Mouse (Mus musculus): ENCODE results near the gene Thsd4. TPM values are rescaled to one million over a fixed set of nuclear protein-coding genes. Genes with fewer than 3 reads are reported as not detected.
"Not testable (repeated sequence)": the region's sequence is repeated elsewhere in the genome, so short reads cannot be mapped to it uniquely, and the experiment has no call there.

Gene Thsd4
- polyA plus RNA-seq, 1 experiment = 1.7 TPM

- H3K79me2 ChIP-seq (ENCODE audit: control insufficient read depth, insufficient read depth); H3K4me3 ChIP-seq; H3K4me2 ChIP-seq (ENCODE audit: low read depth); H3ac ChIP-seq (ENCODE audit: control insufficient read depth, insufficient read length); H3K36me3 ChIP-seq (ENCODE audit: control insufficient read depth, insufficient read depth); H3K27me3 ChIP-seq (ENCODE audit: control insufficient read depth, insufficient read depth, insufficient read length): not testable (repeated sequence)
- peak; percentile 18 to 77 (median 26) for TF ChIP-seq MYOG (IDR thresholded peaks at IDR 0.05; ENCODE audit: control insufficient read depth in 1 of 3, insufficient read depth in 1 of 3, insufficient read length in 2 of 3, low read depth in 2 of 3)
- TF ChIP-seq MYOD1 (IDR thresholded peaks at IDR 0.05; ENCODE audit: control insufficient read depth in 1 of 3, insufficient read length in 2 of 3, low read depth in 2 of 3) = peak in 1 of 3 experiments; percentile 64
Measured at GRCm38 (mm10) chr9:59958115-59958514, 563.7 kb downstream of the Thsd4 start.

GRCm38 (mm10) chr9:59956496-59956895, 565.4 kb downstream of the Thsd4 start:
- peak overlapping the region; percentile 41 for H3K4me2 ChIP-seq (ENCODE audit: low read depth)
- H3K4me3 ChIP-seq = no peak overlapping the region
- H3ac ChIP-seq (ENCODE audit: control insufficient read depth, insufficient read length) = no peak overlapping the region
- H3K79me2 ChIP-seq (ENCODE audit: control insufficient read depth, insufficient read depth) = no peaks in the 10 kb centered on the region
- H3K36me3 ChIP-seq (ENCODE audit: control insufficient read depth, insufficient read depth) = no peaks in the 10 kb centered on the region
- TF ChIP-seq MAX (IDR thresholded peaks at IDR 0.05; ENCODE audit: low read depth) (no peak), REST (IDR thresholded peaks at IDR 0.05; ENCODE audit: insufficient read depth, insufficient read length) (no peak), POLR2AphosphoS2 (IDR thresholded peaks at IDR 0.05; ENCODE audit: insufficient read length, low read depth) (no peak), TCF12 (IDR thresholded peaks at IDR 0.05; ENCODE audit: insufficient read depth, poor library complexity, severe bottlenecking) (no peak), E2F4 (IDR thresholded peaks at IDR 0.05; ENCODE audit: insufficient read depth) (no peak), CEBPB (IDR thresholded peaks at IDR 0.05; ENCODE audit: insufficient read depth, poor library complexity, severe bottlenecking) (no peak), MYOD1 (IDR thresholded peaks at IDR 0.05; ENCODE audit: control insufficient read depth in 1 of 3, insufficient read length in 2 of 3, low read depth in 2 of 3) (no peak), SRF (IDR thresholded peaks at IDR 0.05; ENCODE audit: control insufficient read depth, insufficient read length, low read depth) (no peak), POLR2A (IDR thresholded peaks at IDR 0.05; ENCODE audit: insufficient read length, low read depth) (no peak)
- H3K27me3 ChIP-seq (ENCODE audit: control insufficient read depth, insufficient read depth, insufficient read length) = peaks cover 2% of the 10 kb centered on the region

- Histone ChIP-seq H3K4me2 (ENCODE audit: low read depth) (peak overlapping the region; percentile 41), H3K36me3 (ENCODE audit: control insufficient read depth, insufficient read depth) (no peaks in the 10 kb centered on the region), H3K27me3 (ENCODE audit: control insufficient read depth, insufficient read depth, insufficient read length) (peaks cover 8% of the 10 kb centered on the region), H3K79me2 (ENCODE audit: control insufficient read depth, insufficient read depth) (no peaks in the 10 kb centered on the region), H3K4me3 (no peak overlapping the region), H3ac (ENCODE audit: control insufficient read depth, insufficient read length) (no peak overlapping the region)
- TF ChIP-seq USF1 (IDR thresholded peaks at IDR 0.05; ENCODE audit: low read depth) (no peak), MYOG (IDR thresholded peaks at IDR 0.05; ENCODE audit: control insufficient read depth in 1 of 3, insufficient read depth in 1 of 3, insufficient read length in 2 of 3, low read depth in 2 of 3) (peak in 2 of 3 experiments; percentile 62 to 91), E2F4 (IDR thresholded peaks at IDR 0.05; ENCODE audit: insufficient read depth) (no peak), TCF3 (IDR thresholded peaks at IDR 0.05; ENCODE audit: insufficient read length, low read depth) (peak; percentile 55), MYOD1 (IDR thresholded peaks at IDR 0.05; ENCODE audit: control insufficient read depth in 1 of 3, insufficient read length in 2 of 3, low read depth in 2 of 3) (peak; percentile 51 to 88 (median 52)), MAX (IDR thresholded peaks at IDR 0.05; ENCODE audit: low read depth) (no peak), CEBPB (IDR thresholded peaks at IDR 0.05; ENCODE audit: insufficient read depth, poor library complexity, severe bottlenecking) (no peak), SRF (IDR thresholded peaks at IDR 0.05; ENCODE audit: control insufficient read depth, insufficient read length, low read depth) (no peak), TCF12 (IDR thresholded peaks at IDR 0.05; ENCODE audit: insufficient read depth, poor library complexity, severe bottlenecking) (peak; percentile 60), POLR2A (IDR thresholded peaks at IDR 0.05; ENCODE audit: insufficient read length, low read depth) (no peak), POLR2AphosphoS2 (IDR thresholded peaks at IDR 0.05; ENCODE audit: insufficient read length, low read depth) (no peak), REST (IDR thresholded peaks at IDR 0.05; ENCODE audit: insufficient read depth, insufficient read length) (no peak)
Measured at GRCm38 (mm10) chr9:59955692-59956091, 566.2 kb downstream of the Thsd4 start.

- Histone ChIP-seq H3K79me2 (ENCODE audit: control insufficient read depth, insufficient read depth) (no peaks in the 10 kb centered on the region), H3K4me2 (ENCODE audit: low read depth) (peak overlapping the region; percentile 41), H3ac (ENCODE audit: control insufficient read depth, insufficient read length) (no peak overlapping the region), H3K4me3 (no peak overlapping the region), H3K36me3 (ENCODE audit: control insufficient read depth, insufficient read depth) (no peaks in the 10 kb centered on the region), H3K27me3 (ENCODE audit: control insufficient read depth, insufficient read depth, insufficient read length) (peaks cover 13% of the 10 kb centered on the region)
- peak; percentile 24 for TF ChIP-seq TCF12 (IDR thresholded peaks at IDR 0.05; ENCODE audit: insufficient read depth, poor library complexity, severe bottlenecking)
- TF ChIP-seq USF1 (IDR thresholded peaks at IDR 0.05; ENCODE audit: low read depth) = no peak
- TF ChIP-seq SRF (IDR thresholded peaks at IDR 0.05; ENCODE audit: control insufficient read depth, insufficient read length, low read depth) = no peak
- no peak for TF ChIP-seq POLR2A (IDR thresholded peaks at IDR 0.05; ENCODE audit: insufficient read length, low read depth)
- TF ChIP-seq MAX (IDR thresholded peaks at IDR 0.05; ENCODE audit: low read depth) = no peak
- no peak for TF ChIP-seq REST (IDR thresholded peaks at IDR 0.05; ENCODE audit: insufficient read depth, insufficient read length)
- peak in 2 of 3 experiments; percentile 31 to 50 for TF ChIP-seq MYOG (IDR thresholded peaks at IDR 0.05; ENCODE audit: control insufficient read depth in 1 of 3, insufficient read depth in 1 of 3, insufficient read length in 2 of 3, low read depth in 2 of 3)
- no peak for TF ChIP-seq POLR2AphosphoS2 (IDR thresholded peaks at IDR 0.05; ENCODE audit: insufficient read length, low read depth)
- no peak for TF ChIP-seq TCF3 (IDR thresholded peaks at IDR 0.05; ENCODE audit: insufficient read length, low read depth)
- no peak for TF ChIP-seq E2F4 (IDR thresholded peaks at IDR 0.05; ENCODE audit: insufficient read depth)
- TF ChIP-seq MYOD1 (IDR thresholded peaks at IDR 0.05; ENCODE audit: control insufficient read depth in 1 of 3, insufficient read length in 2 of 3, low read depth in 2 of 3) = peak in 2 of 3 experiments; percentile 10 to 61
- no peak for TF ChIP-seq CEBPB (IDR thresholded peaks at IDR 0.05; ENCODE audit: insufficient read depth, poor library complexity, severe bottlenecking)
Measured at GRCm38 (mm10) chr9:59955199-59955598, 566.6 kb downstream of the Thsd4 start.

GRCm38 (mm10) chr9:59953556-59953955, 568.3 kb downstream of the Thsd4 start:
- H3K79me2 ChIP-seq (ENCODE audit: control insufficient read depth, insufficient read depth) = no peaks in the 10 kb centered on the region
- H3ac ChIP-seq (ENCODE audit: control insufficient read depth, insufficient read length) = no peak overlapping the region
- TF ChIP-seq POLR2AphosphoS2 (IDR thresholded peaks at IDR 0.05; ENCODE audit: insufficient read length, low read depth) (no peak), REST (IDR thresholded peaks at IDR 0.05; ENCODE audit: insufficient read depth, insufficient read length) (no peak), MAX (IDR thresholded peaks at IDR 0.05; ENCODE audit: low read depth) (no peak), CEBPB (IDR thresholded peaks at IDR 0.05; ENCODE audit: insufficient read depth, poor library complexity, severe bottlenecking) (no peak), E2F4 (IDR thresholded peaks at IDR 0.05; ENCODE audit: insufficient read depth) (no peak), USF1 (IDR thresholded peaks at IDR 0.05; ENCODE audit: low read depth) (no peak), SRF (IDR thresholded peaks at IDR 0.05; ENCODE audit: control insufficient read depth, insufficient read length, low read depth) (no peak), TCF12 (IDR thresholded peaks at IDR 0.05; ENCODE audit: insufficient read depth, poor library complexity, severe bottlenecking) (no peak), MYOG (IDR thresholded peaks at IDR 0.05; ENCODE audit: control insufficient read depth in 1 of 3, insufficient read depth in 1 of 3, insufficient read length in 2 of 3, low read depth in 2 of 3) (no peak), POLR2A (IDR thresholded peaks at IDR 0.05; ENCODE audit: insufficient read length, low read depth) (no peak), MYOD1 (IDR thresholded peaks at IDR 0.05; ENCODE audit: control insufficient read depth in 1 of 3, insufficient read length in 2 of 3, low read depth in 2 of 3) (no peak), TCF3 (IDR thresholded peaks at IDR 0.05; ENCODE audit: insufficient read length, low read depth) (no peak)
- no peaks in the 10 kb centered on the region for H3K36me3 ChIP-seq (ENCODE audit: control insufficient read depth, insufficient read depth)
- H3K27me3 ChIP-seq (ENCODE audit: control insufficient read depth, insufficient read depth, insufficient read length) = peaks cover 30% of the 10 kb centered on the region
- no peak overlapping the region for H3K4me3 ChIP-seq
- no peak overlapping the region for H3K4me2 ChIP-seq (ENCODE audit: low read depth)

Data from myocyte (in vitro differentiated cells).